Mouse (Mus musculus) fibroblast of lung, adult 2 months (primary cell): Measurements from ENCODE around the gene Dyrk3.

Experiments used
- DNase-seq: peaks from one replicate; pipeline ENCODE4 v3.0.0-alpha.2; 2011; ENCODE audit warnings: low read depth

The Dyrk3 gene

DNA sequence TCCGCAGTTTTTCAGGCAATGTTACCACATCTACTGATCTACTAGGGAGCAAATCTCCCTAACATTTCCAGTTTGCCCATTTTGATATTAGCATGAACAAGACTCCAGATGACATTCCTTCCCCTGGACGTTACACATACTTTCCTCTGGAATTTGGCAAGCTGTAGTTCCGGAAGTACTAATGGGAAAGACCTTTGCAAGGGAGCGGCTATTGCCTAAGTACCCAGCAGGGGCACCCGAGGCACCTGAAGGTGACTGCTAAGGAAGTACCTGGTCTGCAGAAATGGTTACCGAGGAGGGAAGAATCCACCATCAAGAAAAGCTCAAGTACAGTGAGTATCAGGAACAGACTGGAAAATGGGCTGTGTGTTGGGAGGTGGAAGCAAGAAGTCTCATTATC, 25.6 kb downstream of the Dyrk3 start:
- no peak for DNase-seq

DNA sequence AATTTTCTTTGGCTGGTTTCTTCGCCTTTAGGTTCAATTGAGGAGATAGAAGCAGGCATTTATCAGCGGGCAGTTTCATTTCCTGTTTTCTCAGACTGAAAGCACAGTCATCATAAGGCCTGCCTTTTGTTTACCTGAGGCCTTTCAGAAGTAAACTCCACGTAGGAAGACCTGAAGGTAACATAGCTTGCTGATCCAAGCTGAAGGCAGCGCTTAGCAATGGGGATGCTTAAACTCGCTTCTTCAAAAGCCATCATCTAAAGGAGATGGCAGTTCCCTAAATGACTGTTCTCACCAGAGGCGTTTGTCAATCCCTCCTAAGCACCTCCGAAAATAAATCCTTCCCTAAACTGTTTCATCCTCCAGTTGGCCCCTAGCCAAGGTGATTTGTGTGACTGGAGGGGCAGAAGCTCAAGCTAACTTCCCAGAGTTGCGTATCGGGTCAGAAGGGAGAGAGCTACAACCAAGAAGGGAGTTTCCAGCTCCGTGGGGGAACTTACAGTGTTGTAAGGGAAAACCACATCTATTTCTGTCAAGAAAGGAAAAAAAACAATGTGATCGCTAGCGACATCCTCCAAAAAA, 27.5 kb downstream of the Dyrk3 start:
- DNase-seq = no peak

DNA sequence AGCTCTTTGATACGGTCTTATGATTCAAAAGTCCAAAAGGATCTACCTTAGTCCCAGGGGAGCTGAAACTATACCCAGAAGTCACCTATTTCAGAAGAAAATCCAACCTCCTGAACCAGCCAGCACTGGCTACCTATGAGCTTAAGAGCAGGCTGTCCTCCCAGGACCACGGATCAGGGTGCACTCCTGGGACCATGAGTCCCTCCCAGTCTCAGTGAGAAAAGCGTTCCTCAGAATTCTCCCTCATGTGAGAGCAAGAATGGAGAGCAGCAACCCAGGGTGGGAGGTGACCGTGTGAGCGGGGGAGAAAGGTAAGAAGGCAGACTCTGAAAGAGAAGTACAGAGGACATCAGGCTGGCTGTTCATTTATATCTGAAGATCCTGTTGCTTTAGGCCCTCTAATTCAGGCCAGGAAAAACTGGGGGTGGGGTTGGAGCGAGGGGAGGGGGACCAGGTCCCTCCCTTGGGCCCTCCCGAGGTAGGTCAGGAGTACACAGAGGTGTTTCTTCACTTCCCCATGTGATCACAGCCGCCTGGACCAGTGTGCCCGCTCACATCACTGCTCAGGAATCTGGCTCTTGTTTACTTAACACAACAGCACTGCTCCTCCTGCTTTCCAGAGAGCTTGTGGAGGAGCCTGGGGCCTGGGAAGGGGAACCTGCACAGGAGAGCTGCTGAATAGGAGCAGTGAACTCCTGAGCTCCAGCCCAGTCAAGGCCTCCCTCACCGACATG, 30.4 kb downstream of the Dyrk3 start:
- no peak for DNase-seq

DNA sequence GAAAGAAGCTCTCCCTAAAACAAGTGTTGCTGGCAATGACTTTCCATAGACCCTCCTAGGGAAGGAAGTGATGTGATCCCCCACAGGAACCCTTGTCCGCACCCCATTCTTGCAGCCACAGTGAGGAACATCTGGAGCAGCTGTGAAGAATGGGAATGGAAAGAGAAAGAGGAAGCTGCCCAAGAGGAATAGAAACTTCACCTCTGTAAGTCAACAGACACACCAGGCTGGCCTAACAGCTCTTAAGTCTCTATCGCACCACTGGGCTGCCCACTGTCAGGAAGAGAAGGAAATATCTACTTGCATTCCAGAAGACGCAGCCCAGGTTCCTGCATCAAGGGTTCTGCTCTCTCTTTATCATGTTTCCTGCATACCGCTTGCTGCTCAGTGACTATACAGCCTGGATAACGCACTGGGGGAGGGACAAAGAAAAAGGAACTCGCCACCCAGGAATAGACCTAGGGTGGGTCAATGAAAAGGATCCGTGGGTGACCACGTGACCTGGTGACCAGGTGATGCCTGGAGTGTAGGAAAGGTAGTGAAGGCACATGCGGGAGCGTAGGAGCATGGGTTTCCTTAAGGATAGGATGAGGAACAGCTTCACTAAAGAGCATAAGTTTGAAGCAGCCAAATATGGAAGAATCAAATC, 34.2 kb downstream of the Dyrk3 start:
- no peak for DNase-seq

DNA sequence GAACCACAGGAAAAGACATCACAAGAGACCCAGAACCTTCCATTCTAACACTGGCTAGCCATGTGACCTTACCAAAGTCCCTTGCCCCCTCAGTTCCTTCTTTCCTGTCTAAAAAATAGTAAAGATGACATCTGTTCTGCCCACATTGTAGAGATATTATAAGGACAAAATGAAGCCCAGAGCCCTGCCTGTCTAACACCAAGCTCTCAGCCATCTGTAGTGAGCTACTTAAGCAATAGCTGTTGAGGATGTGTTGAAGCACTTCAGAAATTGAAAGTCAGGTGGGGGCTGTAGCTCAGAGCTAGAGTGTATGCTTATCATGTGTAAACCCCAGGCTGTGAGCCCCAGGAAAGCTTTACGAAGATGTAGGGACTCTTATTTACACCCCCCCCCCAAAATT, 37.3 kb downstream of the Dyrk3 start:
- no peak for DNase-seq

DNA sequence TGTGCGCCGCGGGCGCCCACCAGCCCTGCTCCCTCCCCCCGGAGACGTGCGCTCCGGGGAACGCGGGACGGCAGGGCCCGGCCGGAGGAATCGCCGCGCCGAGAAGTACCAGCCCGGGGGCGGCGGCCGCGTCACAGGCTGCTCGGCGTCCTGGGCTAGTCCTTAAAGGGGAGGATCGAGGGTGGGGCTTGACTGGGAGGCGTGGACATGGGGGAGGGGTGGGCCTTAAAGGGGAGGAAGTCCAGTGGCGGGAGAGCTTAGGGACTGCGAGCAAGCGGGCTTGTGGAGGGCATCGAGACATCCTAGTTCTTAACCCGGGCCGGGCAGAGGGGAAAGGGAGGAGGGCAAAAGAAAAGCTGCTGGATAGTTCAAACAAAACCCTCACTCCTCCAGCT, 40.4 kb downstream of the Dyrk3 start, which contains the start of gene Mapkapk2:
Mapkapk2 (minus strand) TSS at position 127 of the 395 bp plus-strand sequence.
- DNase-seq = peak; percentile 79

DNA sequence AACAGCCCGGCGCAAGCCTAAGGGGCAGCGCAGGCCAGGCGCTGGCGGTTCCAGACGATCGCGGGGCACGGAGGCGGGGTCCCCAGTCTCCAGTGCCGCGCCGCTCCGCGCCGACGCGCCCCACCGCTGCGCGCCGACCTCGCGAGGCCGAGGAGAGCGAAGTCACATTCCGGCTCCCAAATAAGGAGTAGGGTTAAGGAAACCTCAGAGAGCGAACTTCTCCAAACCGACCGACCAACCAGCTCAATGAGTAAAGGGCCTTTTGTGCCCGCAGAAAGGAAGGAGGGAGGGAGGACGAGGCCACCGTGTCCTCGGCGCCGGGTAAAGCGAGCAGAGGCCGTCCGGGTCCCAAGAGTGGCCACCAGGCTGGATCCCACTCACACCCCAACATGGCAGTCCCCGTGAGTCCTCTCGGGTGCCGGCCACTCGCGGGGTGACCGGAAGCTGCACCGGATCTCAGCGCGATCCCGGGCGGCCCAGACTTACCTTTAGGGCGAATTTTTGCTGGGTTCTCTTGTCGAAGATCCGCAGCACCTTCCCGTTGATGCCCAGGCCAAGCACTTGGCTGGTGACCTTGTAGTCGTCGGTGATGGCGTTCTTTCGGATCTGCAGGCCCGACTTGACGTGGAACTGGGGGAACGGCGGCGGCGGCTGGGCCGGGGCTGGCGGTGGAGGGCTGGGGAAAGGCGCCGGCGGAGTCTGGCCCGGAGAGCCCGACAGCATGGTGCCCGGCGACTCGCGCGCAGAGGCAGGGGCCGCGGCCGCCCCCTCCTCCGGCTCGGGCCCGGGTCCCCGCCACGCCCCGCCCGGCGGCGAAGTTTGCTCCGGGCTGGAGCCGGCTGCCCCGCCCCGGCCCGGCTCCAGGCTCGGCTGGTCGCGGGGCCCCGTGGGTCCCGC, 41.1 kb downstream of the Dyrk3 start:
- no peak for DNase-seq

DNA sequence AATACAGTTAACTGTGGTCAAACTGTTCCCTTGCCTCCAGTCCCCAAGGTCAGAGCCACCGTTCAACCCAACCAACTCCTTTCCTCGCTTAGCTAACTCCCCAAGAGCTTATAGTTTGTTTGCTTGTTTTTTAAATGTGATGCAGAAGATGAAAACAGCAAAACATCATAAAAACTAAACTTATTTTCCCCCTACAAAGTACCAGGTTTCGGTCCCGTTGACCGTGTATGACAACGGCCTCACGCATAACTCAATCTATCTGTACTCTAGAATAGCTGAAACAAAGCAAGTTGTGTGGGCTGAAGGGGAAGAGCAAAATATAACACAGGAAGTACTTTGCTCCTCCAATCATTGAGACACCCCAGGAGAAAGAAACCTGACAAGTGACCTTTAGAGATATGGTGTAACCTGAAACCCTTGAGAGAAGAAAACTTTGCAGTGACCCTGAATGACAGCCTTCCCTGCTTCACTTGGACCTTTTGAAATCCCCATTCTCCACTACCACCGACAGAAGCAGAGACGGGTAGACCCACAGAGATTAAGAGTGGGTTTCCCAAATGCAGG, 41.9 kb downstream of the Dyrk3 start:
- DNase-seq = no peak

DNA sequence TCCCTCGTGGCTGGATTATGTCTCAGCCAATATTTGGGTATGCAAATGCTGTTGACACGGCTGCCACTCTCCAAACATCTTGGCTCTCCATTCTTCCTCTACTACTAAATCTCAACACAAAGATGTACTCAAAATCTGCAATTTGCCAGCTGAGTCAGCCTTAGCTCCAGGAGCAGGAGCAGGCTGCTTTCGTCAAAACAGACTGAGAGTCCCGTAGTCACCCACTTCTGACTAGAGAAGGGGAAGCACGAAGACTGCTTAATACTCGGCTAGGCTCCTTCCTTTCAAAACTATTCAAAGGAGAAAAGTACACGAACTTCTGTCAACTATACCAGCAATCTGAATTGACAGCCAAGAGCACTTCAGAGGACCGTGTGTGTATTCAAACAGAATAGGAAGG, 42.6 kb downstream of the Dyrk3 start:
- DNase-seq = no peak

DNA sequence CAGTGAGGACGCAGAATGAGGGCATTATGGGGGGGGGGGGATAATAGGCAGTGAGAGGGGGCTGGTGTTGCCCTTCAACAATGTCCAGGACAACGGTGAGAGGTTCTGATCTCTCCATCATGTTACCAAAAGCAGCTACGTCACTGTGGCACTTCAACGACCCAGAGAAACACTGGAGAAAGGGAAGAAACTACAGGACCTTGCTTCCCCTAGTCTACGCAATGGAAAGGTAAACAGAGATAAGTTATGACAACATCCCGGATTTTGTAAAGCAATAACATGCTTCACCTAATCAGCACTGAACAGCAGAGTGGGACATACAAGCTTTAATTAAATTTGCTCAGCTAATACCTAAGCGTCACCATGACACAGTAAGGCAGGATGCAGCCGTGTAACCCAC, 44.3 kb downstream of the Dyrk3 start:
- no peak for DNase-seq

DNA sequence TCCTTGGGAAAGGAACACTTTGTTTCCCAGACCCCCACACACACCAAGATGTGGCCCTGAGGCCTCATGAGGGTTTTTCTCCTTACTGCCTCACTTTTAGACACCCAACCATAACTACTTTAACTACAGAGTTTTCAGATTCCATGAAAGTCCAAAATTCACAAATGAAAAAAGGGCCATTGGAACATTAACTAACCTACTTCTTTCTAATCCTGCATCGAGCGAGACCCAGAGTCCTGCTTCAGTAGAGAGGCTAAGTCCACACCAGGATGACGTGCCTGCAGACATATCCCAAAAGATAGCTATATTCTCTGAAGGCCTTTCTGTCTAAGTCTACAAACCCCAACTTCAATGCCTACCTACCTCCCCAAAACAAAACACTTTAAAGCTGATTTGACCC, 45.3 kb downstream of the Dyrk3 start:
- DNase-seq = no peak

DNA sequence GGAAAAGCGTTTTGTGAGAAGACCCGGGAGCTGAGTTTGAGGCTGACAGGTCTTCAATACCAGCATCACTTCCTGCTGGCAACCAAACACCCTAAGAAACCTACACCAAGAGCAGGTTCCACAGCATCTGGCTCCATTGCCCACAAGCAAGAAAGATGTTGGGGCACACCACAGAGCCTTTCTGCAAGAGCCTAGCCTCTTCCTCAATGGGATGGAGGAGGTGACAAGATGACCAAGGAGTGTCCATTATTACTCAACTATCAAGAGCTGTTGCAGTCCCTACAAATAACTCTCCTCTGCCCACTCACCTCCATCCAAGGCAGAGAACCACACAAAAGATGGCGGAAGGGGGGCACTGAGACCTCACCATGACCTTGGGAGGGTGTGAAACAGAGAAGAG, 46.0 kb downstream of the Dyrk3 start:
- no peak for DNase-seq

DNA sequence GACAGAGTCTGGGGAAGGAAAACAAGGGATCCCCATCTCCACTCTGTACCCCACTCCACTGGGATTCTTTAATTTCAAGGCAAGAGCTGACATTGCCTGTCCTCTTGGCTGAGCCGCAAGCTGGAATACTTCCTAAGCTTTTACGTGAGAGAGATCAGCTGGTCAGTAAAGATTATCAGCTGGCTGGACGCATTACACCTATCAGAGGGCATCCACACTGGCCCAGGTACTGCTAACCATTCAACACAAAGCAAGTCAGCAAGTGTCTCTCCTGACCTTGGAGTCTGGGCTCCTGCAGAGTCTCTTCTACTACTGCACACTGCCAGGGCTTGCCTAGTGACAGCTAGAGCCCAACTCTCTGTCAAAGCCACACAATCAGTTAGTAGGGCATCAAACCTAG, 46.7 kb downstream of the Dyrk3 start:
- no peak for DNase-seq

DNA sequence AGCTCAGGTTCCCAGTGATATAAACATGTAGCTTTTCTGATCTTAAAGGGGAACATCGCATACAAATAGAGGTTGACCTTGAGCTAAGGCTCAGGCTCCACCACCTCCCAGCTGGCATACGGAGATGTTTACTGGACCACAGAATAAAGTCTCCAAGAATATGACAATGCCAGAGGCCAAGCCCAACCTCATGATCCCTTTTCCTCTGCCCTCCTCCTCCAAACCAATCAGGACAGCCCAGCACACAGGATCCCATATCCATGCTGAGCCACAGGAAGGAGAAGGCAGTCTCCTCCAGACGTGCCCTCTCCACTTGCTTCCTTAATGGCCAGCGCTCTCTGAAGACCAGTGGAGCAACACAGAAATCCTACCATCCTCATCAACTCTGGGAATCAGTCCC, 47.3 kb downstream of the Dyrk3 start:
- DNase-seq = no peak

DNA sequence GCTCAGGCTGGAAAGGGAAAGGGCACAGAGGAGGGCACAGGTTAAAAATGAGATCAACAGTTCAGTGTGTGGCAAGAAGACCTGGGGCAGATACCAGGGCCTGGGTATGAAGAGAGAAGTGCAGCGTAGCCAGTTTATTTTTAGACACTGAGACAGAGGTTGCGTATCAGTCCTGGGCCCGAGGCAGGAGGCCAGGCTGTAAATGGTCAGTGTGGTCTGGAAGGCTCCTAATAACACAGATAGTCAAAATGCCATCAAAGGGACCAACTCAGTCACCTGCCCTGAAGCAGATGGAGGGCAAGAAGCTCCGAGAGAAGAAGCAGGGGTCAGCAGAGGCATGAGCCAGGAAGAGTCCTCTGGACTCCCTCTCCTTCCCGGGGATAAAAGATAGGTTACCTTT, 47.9 kb downstream of the Dyrk3 start:
- DNase-seq = no peak

DNA sequence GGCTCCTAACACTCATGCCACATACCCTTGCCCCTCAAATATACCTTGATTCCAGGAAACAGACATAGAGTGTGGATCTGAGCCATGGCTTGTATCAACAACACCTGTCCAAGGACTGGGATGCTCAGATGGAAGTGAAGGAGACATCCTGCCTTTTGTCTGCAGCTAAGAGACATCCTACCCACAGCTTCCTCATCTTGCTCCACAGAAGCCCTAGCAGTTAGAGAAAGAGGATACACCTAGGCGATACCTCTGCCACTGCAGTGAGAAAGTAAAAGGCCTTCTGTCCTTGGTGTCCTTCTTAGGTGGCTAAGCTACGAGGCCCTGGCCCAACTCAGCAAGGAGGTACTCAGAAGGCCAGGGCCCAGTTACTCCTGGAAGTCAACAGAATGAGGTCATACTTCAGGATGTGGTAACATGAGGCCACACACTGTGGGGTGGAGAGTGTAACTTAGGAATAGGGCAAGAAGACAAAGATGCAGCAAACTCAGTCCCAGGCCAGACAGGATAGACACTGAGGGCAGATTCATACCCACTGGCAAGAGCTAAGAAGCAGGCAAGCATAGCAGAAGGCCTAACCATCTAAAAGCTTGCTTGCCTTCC, 48.5 kb downstream of the Dyrk3 start:
- DNase-seq = no peak

DNA sequence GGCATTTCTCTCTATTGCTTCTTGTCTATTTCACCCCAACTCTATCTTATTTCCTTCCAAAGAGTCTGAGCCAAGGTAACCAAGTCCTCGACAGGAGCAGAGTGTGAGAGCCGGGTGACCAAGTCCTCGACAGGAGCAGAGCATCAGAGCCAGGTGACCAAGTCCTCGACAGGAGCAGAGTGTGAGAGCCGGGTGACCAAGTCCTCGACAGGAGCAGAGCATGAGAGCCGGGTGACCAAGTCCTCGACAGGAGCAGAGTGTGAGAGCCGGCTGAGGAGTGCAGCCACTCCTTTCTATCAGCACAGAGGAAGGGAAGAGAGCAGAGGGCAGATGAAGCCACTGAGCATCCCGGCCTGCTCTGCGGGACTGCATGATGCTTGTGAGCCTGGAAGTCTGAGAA, 49.6 kb downstream of the Dyrk3 start:
- no peak for DNase-seq

DNA sequence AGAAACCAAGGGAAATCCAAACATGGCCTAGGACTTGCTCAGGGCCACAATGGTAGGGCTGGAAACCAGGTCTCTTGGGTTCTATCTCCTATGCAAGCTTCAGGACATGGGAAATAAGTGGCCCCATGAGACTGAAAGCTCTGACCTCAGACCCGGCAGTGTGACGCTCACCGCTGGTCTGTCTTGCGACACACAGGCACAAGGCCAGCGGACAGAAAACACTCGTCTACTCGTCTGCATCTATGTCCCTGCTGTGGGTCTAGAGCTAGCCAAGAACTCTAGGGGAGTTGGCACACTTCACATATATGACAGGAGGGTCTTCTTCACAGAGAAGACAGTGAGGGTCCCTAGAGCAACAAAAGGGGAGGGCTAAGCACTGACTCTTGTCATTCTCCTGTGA, 51.2 kb downstream of the Dyrk3 start:
- no peak for DNase-seq

DNA sequence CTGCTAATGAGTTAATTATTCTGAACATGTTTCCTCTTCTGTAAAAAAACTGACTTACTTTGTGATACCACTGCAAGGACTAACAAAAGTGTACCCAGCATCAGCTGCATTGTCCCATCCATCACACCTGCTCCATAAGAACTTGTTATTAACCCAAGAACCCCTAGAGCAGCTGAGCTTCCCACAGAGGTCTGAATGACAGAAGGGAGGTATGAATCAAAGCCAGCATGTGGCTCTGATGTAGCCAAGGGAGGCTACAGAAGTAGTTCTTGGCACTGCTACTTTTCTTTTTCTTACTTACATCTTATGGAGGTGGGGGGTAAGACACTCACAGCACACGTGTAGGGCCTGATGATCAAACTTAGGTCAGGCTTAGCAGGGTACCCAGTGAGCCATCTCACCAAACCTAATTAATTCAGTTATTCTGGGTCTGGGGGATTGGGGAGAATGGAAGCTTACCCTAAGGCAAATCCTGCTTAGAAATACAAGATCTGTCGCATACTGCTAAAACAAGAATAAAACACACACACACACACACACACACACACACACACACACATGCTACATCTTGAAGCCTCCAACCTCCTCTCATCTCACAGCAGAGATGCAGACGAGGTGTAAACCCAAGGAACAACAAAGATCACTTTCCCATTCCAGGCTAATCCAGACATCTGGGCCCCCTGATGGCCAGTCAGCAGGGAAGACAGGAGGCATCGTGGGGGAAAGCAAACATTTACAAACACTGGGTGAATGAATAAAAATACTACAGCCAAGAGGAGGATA, 52.0 kb downstream of the Dyrk3 start:
- DNase-seq = no peak

DNA sequence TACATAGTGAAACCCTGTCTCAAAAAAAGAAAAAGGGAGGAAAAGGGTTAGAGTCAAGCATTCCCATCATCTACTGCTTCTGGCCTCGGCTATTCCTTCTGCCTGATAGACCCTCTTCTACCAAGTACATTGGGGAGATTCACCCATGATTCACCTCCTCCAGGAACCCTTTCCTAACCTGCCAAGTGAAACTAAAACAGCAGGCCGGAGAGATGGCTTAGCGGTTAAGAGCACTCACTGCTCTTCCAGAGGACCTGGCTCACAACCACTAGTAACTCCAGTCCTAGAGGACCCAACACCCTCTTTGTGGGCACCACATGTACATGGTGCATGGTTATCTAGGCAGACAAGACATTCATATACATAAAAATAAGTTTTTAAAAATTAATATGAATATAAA, 52.9 kb downstream of the Dyrk3 start:
- no peak for DNase-seq

DNA sequence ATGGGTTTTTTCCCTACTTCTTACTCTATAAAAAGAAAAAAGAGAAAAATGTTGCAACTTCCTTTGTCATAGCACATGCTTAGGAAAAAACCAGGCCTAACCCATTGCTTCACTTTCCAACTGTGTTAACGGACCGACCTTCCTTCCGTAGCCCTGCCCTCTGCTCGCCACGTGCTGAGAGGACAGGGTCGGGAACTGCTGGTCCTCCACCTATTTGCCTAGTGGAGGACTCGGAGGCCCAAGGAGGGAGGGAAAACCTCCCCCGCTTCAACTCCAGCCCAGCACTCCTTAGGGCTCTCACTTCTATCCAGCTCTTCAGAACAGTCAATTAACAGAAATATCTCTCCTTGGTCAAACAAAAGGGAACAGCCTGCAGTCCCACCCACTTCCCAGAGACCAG, 53.9 kb downstream of the Dyrk3 start:
- no peak for DNase-seq
